Mouse (Mus musculus) stomach, embryonic 15.5 days (tissue): Measurements from ENCODE around the gene Man1c1. TPM values are rescaled to one million over a fixed set of nuclear protein-coding genes. Genes with fewer than 3 reads are reported as not detected.
A peak's percentile ranks its signal among the peaks of the same experiment; 100 is the strongest.

Source experiments
- ATAC-seq: fragments of 200-750 bp; cut with Nextera tagmentation; 2 replicates; pipeline ENCODE4 v1.8.0; 2017; ENCODE audit warnings: low read depth, moderate number of reproducible peaks, moderate TSS enrichment; ENCODE audit not compliant: insufficient read depth, low FRiP score
- H3K27ac ChIP-seq: fragments of 300-500 bp; sonication (generic); 2 replicates; pipeline ENCODE4 v1.5.1; 2015; ENCODE audit warnings: mild to moderate bottlenecking, inconsistent platforms
- H3K27me3 ChIP-seq: fragments of 300-500 bp; sonication (generic); replicated peaks from 2 replicates; pipeline ENCODE4 v1.6.1; 2015; ENCODE audit warnings: inconsistent platforms
- H3K36me3 ChIP-seq: fragments of 300-500 bp; sonication (generic); 2 replicates; pipeline ENCODE4 v1.6.1; 2015; ENCODE audit warnings: inconsistent platforms
- H3K4me1 ChIP-seq: fragments of 300-500 bp; sonication (generic); 2 replicates; pipeline ENCODE4 v1.6.1; 2015; ENCODE audit warnings: inconsistent platforms
- H3K4me2 ChIP-seq: fragments of 300-500 bp; sonication (generic); 2 replicates; pipeline ENCODE4 v1.6.1; 2015; ENCODE audit warnings: mild to moderate bottlenecking, inconsistent platforms
- H3K4me3 ChIP-seq: fragments of 300-500 bp; sonication (generic); replicated peaks from 2 replicates; pipeline ENCODE4 v1.5.1; 2015; ENCODE audit warnings: inconsistent platforms
- H3K9ac ChIP-seq: fragments of 300-500 bp; sonication (generic); 2 replicates; pipeline ENCODE4 v1.6.1; 2015; ENCODE audit warnings: inconsistent platforms
- H3K9me3 ChIP-seq: fragments of 300-500 bp; sonication (generic); 2 replicates; pipeline ENCODE4 v1.6.1; 2016; ENCODE audit warnings: inconsistent platforms
- WGBS: fragments of 180-500 bp; shearing (Covaris S2); methylation state at CpG from one replicate; pipeline ENCODE4 v1.1.7; 2015; 5-methylcytosine and 5-hydroxymethylcytosine counted together
- polyA plus RNA-seq: library from polyadenylated mRNA; unstranded; fragments of >200 nt; fragmentation: Nextera tagmentation; extraction: Ambion mirVana; gene quantifications from 2 replicates; pipeline ENCODE4 v1.2.1, GENCODE M21; 2015

The Man1c1 gene
- polyA plus RNA-seq, 1 experiment from 2014 or later = 2.5 TPM

DNA sequence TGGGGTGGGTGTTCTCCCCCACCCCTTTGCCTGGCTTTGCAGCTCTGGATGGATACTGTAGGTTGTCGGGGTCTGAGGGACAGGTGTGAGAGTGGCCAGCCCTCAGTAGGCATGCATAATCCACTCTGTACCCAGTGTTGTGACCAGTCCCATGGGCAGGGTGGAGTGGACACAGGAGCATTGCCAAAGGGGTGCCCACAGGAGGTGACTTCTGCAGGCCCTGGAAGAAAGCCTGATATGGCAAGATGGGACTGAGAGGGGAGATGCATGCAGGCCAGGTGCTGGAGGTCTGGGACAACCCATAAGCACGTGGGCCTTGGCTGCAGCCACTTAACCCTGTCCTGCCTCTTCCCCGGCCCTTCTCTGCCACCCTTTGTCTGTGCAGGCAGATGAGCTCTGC, 16.3 kb upstream of the Man1c1 start:
- H3K9me3 ChIP-seq = no peaks in the 10 kb centered on the region
- H3K4me1 ChIP-seq = peaks cover 7% of the 10 kb centered on the region; the same call in 1 of the 2 replicates
- no peak overlapping the region for H3K4me2 ChIP-seq
- no peaks in the 10 kb centered on the region for H3K27me3 ChIP-seq
- no peak for ATAC-seq
- H3K9ac ChIP-seq = no peak overlapping the region
- no peak overlapping the region for H3K4me3 ChIP-seq
- no peaks in the 10 kb centered on the region for H3K36me3 ChIP-seq
- 63% methylated on average over 3 of the region's 3 CpGs for WGBS
- H3K27ac ChIP-seq = no peak overlapping the region

DNA sequence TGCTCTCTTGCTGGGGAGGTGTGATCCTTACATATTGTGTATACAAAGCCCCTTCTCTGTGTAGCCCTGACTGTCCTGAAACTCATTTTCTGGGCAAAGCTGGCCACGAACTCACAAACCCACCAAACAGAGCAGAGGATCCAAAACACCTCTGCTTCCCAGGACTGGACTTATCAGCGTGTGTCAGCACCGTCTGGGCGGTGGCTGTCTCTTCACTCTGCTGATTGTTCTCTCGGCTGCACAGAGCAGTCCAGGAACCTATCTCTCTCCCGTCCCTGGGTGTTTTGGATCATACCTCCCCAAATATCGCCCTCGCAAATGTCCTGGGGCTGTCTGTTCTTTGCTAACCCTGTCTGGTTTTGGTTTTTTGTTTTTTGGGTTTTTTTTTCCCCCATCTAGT, 15.4 kb upstream of the Man1c1 start:
- Histone ChIP-seq H3K9me3 (no peaks in the 10 kb centered on the region), H3K27me3 (no peaks in the 10 kb centered on the region), H3K27ac (no peak overlapping the region), H3K4me1 (no peaks in the 10 kb centered on the region), H3K36me3 (no peaks in the 10 kb centered on the region), H3K4me2 (no peak overlapping the region), H3K9ac (no peak overlapping the region), H3K4me3 (no peak overlapping the region)
- WGBS = 63% methylated on average over 8 of the region's 8 CpGs
- ATAC-seq = peak; percentile 39; the same call in 1 of the 2 replicates

DNA sequence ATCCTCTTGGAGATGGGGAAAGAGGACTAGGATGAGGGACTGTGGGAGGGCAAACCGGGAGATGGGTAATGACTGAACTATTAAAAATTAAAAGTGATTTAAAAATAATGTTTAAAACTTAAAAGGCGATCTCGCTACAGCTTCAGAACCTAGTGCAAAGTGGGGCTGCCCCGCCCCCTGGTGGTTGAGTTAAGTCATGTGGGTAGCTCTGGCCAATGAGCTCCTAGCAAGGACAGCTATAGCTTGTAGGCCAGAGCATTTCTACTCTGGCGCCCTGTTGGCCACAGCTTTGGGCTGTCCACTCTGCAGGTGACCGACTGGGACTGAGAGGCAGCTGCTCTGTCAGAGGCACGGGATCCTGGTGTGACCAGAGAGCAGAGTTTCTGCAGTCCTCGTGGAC, 9.8 kb upstream of the Man1c1 start:
- Histone ChIP-seq H3K27me3 (no peaks in the 10 kb centered on the region), H3K4me1 (no peaks in the 10 kb centered on the region), H3K4me3 (no peak overlapping the region), H3K9ac (no peak overlapping the region), H3K36me3 (no peaks in the 10 kb centered on the region), H3K27ac (no peak overlapping the region), H3K9me3 (no peaks in the 10 kb centered on the region), H3K4me2 (0 out of 2 replicates have a peak overlapping the region, but pooled peaks have one; percentile 16)
- peak; percentile 81 for ATAC-seq
- 4% methylated on average over 8 of the region's 8 CpGs for WGBS

DNA sequence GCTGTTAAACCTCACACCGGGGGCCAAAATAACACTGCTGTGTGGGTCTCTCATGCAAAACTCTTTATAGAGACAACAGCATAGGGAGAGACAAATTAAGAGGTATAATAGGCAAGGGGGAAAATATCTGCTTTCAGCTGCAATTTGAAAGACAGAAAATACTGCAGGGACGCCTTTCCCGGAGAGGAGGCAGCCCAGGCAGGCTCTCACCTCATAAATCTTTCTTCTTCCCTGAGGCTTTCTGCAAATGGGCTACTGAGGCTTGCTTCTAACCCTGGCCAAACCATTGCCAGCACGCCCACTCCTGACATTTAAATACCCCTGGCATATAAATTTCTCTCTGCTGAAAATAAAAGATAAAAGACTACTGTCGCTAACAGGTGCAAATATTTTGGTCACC, 1.2 kb upstream of the Man1c1 start:
- no peak overlapping the region for H3K27ac ChIP-seq
- no peak overlapping the region for H3K4me2 ChIP-seq
- H3K9ac ChIP-seq = no peak overlapping the region
- H3K27me3 ChIP-seq = peaks cover 36% of the 10 kb centered on the region
- H3K4me1 ChIP-seq = peaks cover 20% of the 10 kb centered on the region; the same call in 1 of the 2 replicates
- H3K9me3 ChIP-seq = no peaks in the 10 kb centered on the region
- WGBS = 56% methylated on average over 5 of the region's 5 CpGs
- ATAC-seq = no peak
- H3K4me3 ChIP-seq = no peak overlapping the region
- no peaks in the 10 kb centered on the region for H3K36me3 ChIP-seq

DNA sequence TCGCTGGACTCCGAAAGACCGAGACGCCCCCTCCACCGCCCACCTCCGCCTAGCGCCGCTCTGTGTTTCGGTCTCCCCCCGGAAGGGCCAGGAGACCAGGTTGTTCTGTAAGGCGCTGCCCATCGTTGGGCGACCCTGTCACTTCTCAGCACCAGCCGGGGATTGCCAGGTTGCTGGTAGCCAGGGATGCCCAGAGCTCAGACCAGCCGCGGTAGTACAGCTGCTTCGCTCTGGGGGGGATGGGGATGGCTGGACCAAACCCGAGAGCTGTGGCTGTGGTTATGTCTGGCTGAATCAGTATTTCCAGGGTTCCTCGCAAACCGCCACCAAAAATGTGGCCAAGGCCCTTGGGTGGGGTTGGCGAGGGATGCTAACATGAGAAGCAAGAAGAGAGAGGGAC, 500 bp upstream of the Man1c1 start:
- Histone ChIP-seq H3K9me3 (no peaks in the 10 kb centered on the region), H3K4me1 (peaks cover 20% of the 10 kb centered on the region; the same call in 1 of the 2 replicates), H3K27me3 (peaks cover 37% of the 10 kb centered on the region), H3K4me3 (peak overlapping the region; percentile 65), H3K27ac (no peak overlapping the region), H3K9ac (no peak overlapping the region), H3K4me2 (peak overlapping the region; percentile 100), H3K36me3 (no peaks in the 10 kb centered on the region)
- ATAC-seq = no peak
- WGBS = under 1% methylated on average over 21 of the region's 21 CpGs

DNA sequence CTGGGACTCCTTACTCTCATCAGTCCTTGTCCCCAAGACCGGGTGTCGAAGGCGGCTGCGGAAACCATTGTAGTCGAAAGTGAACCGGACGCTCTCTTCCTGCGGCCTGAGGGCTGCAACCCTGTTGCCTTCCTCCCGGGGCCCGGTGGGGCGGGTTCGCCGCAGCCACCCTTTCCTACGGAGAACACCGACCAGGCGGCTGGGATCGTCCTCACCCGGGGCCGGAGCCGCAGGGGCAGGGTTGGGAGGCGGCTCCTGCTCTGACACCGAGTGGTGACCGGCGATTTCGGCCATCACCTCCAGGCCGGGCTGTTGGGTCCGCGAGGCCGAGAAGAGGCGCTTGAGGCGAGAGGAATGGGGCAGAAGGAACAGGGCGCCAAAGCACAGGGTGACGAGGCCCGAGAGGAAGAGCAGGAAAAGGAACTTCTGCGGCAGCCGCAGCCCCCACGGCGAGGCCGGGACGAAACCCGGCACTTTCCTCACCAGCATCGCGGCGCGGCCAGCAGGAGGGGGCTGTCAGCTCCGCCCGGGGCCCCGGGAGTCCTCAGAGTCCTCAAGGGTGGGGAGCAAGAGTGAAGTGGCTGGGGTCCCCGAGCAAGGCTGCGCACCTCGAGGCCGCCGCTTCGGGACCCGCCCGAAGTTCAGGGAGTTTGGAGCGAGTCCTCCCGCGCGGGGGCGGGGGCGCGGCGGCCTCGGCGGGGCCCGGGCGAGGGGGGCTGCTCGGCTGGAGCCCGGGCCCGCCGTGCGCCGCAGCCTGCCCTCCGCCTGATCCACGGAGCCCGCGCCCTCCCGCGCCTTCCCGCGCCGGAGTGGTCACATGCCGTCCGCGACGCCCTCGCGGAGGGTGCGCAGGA, 882 bp downstream of the Man1c1 start:
- H3K4me3 ChIP-seq = peak overlapping the region; percentile 65
- under 1% methylated on average over 90 of the region's 90 CpGs for WGBS
- H3K36me3 ChIP-seq = no peaks in the 10 kb centered on the region
- H3K9me3 ChIP-seq = no peaks in the 10 kb centered on the region
- 0 out of 2 replicates have a peak, but pooled peaks have one; percentile 0 for ATAC-seq
- peaks cover 37% of the 10 kb centered on the region for H3K27me3 ChIP-seq
- peak overlapping the region; percentile 39 for H3K9ac ChIP-seq
- peak overlapping the region; percentile 100 for H3K4me2 ChIP-seq
- 0 out of 2 replicates have a peak overlapping the region, but pooled peaks have one; percentile 31 for H3K27ac ChIP-seq
- peaks cover 20% of the 10 kb centered on the region; the same call in 1 of the 2 replicates for H3K4me1 ChIP-seq

DNA sequence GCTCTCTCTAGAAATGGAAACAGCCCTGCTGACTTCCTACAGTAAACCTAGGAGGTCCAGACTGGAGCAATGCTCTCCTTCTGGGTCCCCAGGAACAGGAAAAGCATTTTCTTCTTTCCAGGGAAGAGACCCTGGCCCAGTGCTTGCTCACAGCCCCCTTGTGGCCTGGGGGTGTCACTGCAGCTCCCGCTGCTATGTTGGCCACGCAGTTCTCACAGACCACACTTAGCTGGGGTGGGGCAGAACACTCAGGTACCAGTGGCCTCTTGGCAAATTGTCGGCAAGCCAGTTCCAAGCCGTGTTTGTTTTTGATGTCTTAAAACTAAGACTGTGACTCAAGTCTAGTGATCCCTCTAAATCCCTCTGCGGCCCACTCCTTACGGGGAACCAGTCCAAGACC, 2.2 kb downstream of the Man1c1 start:
- no peak overlapping the region for H3K27ac ChIP-seq
- H3K9me3 ChIP-seq = no peaks in the 10 kb centered on the region
- peaks cover 37% of the 10 kb centered on the region for H3K27me3 ChIP-seq
- peaks cover 20% of the 10 kb centered on the region; the same call in 1 of the 2 replicates for H3K4me1 ChIP-seq
- H3K4me3 ChIP-seq = peak overlapping the region; percentile 65; the same call in 1 of the 2 replicates
- no peak for ATAC-seq
- H3K4me2 ChIP-seq = peak overlapping the region; percentile 100
- 26% methylated on average over 6 of the region's 6 CpGs for WGBS
- no peak overlapping the region for H3K9ac ChIP-seq
- no peaks in the 10 kb centered on the region for H3K36me3 ChIP-seq

DNA sequence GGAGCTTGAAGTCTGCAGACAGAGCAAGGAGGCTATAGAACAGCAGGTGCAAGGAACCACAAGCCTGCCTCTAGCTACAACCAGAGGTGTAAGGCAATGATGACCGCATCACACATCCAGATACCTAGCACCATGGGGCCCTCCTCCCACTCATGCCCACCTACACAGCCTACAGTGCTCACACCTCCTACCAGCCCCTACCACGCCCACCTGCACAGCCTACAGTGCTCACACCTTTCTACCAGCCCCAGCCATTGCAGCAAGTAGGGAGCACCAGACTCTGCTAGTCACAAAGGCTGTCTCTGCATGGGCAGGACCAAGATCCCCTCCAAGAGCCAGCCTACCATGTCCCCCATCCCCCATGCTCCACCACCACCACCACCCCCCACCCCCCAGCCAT, 3.2 kb downstream of the Man1c1 start:
- WGBS = 84% methylated on average over 2 of the region's 2 CpGs
- no peak for ATAC-seq
- Histone ChIP-seq H3K36me3 (no peaks in the 10 kb centered on the region), H3K9ac (no peak overlapping the region), H3K4me1 (peaks cover 20% of the 10 kb centered on the region; the same call in 1 of the 2 replicates), H3K4me2 (no peak overlapping the region), H3K9me3 (no peaks in the 10 kb centered on the region), H3K27ac (no peak overlapping the region), H3K27me3 (peaks cover 37% of the 10 kb centered on the region), H3K4me3 (no peak overlapping the region)

DNA sequence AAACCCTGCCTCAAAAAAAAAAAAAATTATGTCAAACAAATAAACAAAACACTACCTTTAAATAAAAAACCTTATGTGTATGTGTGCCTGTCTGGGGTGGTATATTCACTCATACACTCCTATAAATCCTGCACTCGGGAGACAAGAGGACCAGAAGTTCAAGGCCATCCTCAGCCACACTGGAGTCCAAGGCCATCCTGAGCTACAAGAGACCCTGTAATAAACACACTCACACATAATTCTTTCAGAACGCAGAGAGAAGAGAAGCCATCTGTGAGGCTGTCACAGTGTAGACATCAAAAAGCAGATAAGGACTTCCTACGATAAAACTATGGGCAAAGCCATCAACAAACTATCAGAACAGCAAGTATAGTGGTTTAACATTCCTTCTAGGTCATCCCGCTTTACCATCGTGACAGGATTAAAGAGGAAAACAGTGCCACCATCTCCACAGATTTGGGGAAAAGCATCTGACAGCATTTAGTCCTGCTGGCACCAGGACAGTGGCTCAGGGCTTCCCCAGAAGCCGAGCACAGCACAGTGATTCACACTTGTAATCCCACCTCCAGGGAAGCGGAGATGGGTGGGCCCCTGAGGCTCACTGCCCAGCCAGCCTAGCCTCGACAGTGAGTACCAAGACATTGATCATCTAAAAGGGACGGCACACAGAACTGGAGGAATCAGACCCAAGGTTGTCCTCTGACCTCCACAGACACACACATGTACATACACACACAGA, 10.7 kb downstream of the Man1c1 start:
- 60% methylated on average over 9 of the region's 9 CpGs for WGBS
- no peak overlapping the region for H3K4me2 ChIP-seq
- no peaks in the 10 kb centered on the region for H3K4me1 ChIP-seq
- H3K27me3 ChIP-seq = no peaks in the 10 kb centered on the region
- ATAC-seq = no peak
- H3K9me3 ChIP-seq = no peaks in the 10 kb centered on the region
- H3K36me3 ChIP-seq = no peaks in the 10 kb centered on the region
- no peak overlapping the region for H3K27ac ChIP-seq
- H3K4me3 ChIP-seq = no peak overlapping the region
- H3K9ac ChIP-seq = no peak overlapping the region

DNA sequence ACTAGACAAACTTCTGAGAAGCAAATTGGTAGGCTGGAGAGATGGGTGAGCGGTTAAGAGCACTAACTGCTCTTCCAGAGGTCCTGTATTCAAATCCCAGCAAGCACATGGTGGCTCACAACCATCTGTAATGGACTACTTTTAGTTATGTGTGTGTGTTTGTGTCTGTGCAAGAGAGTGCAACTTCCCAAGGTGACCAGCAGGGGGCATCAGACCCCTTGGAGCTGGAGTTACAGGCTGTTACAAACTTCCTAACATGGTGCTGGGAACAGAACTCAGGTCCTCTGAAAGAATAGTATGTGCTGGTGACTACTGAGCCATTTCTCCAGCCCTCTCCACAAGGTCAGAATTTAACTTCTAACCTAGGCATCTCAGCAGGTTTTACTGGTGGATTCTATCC, 11.7 kb downstream of the Man1c1 start:
- H3K4me1 ChIP-seq = no peaks in the 10 kb centered on the region
- no peak for ATAC-seq

DNA sequence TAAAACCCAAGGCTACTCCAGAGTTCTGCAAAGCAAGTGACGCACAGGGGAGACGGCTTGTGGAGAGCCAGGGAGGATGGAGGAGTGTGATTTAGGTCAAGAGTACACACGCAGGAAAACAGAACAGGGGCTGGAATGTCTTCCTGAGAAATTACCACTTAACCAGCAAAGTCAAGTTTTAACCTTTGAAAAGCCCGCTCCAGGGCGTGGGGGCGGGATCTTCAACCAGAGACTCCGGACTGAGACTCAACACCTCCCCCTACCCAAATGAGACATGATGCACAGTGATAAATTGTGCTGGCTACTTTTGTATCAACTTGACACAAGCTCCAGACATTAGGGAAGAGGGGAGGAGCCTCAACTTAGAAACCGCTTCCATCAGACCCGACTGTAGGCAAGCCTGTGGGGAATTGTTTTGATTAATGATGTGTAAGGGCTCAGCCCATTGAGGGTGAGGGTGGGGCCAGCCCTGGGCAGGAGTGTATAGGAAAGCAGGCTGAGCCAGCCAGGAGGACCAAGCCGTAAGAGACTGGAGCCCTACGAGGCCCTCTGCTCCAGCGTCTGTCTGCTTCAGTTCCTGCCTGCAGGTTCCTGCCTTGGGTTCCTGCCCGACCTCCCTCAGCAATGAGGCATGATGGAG, 17.9 kb downstream of the Man1c1 start:
- Histone ChIP-seq H3K27me3 (no peaks in the 10 kb centered on the region), H3K9me3 (no peaks in the 10 kb centered on the region), H3K36me3 (no peaks in the 10 kb centered on the region), H3K27ac (no peak overlapping the region), H3K4me1 (peaks cover 26% of the 10 kb centered on the region), H3K4me2 (no peak overlapping the region), H3K9ac (no peak overlapping the region), H3K4me3 (no peak overlapping the region)
- 63% methylated on average over 13 of the region's 13 CpGs for WGBS
- no peak; the same call in 1 of the 2 replicates for ATAC-seq

More for the DNA sequence above, 11.7 kb downstream of the Man1c1 start:
- Histone ChIP-seq H3K27me3 (no peaks in the 10 kb centered on the region), H3K9me3 (no peaks in the 10 kb centered on the region), H3K36me3 (no peaks in the 10 kb centered on the region), H3K27ac (no peak overlapping the region), H3K9ac (no peak overlapping the region), H3K4me3 (no peak overlapping the region), H3K4me2 (no peak overlapping the region)
- WGBS = 100% methylated on average over 1 of the region's 1 CpGs
